Mouse (Mus musculus): ENCODE measurements around the gene Nrsn2. TPM values are rescaled to one million over a fixed set of nuclear protein-coding genes. Genes with fewer than 3 reads are reported as not detected.

The Nrsn2 gene
- 1.1 and 2.2 TPM in 2 replicates for polyA plus RNA-seq (2015; fragmentation: Nextera tagmentation; extraction: Ambion mirVana)

DNA sequence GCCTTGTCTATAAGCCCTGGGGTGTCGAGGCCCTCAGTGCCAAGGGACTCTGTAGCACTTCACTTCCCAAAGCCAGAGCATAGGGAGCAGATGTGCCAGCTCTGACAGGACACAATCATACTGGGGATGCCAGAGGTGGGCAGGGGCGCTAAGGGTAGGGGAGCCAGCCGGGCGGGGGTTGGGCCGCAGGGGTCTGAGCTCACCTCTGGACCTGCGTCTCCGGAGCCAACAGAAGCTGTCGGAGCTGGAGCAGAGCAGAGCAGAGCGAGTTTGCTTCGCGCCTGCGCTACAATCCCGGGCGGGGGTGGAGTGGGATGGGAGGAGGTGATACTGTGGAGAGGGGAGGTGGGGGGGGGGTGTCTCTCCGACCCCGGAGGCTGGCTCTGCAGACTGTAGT lies at the start of gene Nrsn2:
TSS of gene Nrsn2 (minus strand) at position 294 of the 397 bp plus-strand sequence.
- Histone ChIP-seq H3K9ac (no peak within 1 kb of the TSS), H3K4me2 (peak within 1 kb of the TSS; percentile 49), H3K27me3 (peaks cover 37% of the 10 kb centered on the region), H3K4me1 (peaks cover 17% of the 10 kb centered on the region), H3K9me3 (replicated peaks) (no peaks in the 10 kb centered on the region), H3K4me3 (replicated peaks) (peak within 1 kb of the TSS; percentile 12), H3K36me3 (no peaks in the 10 kb centered on the region), H3K27ac (no peak within 1 kb of the TSS)
- ATAC-seq (replicated peaks; ENCODE audit: low FRiP score): peak; percentile 45
- 4% methylated on average over 16 of the region's 16 CpGs for WGBS

DNA sequence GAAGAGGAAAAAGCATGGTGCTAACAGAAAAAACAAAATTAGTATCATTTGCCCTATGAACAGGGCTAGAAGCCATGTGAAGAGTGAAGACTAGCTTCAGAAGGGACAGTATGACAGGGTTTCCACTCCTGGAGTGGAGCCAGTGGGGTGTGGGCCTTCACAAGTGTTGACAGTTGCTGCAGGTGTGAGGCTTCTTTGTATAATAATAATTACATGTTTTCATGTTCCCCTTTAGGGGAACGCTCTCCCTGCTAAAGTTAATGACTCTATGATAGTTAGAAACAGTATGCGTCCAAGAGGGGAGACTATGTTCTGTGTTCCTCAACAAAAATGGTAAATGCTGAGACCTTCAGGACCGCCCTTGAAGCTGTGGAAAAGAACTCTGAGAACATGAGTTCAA lies 39.3 kb upstream of the Nrsn2 start:
- ATAC-seq (replicated peaks; ENCODE audit: low FRiP score): no peak
- peak overlapping the region; percentile 88 for H3K4me3 ChIP-seq (replicated peaks)
- H3K27ac ChIP-seq: peak overlapping the region; percentile 98
- H3K4me2 ChIP-seq: peak overlapping the region; percentile 70
- 96% methylated on average over 3 of the region's 3 CpGs for WGBS
- H3K9me3 ChIP-seq (replicated peaks): peaks cover 7% of the 10 kb centered on the region; the same call in 1 of the 2 replicates
- H3K36me3 ChIP-seq: 0 out of 2 replicates have a peak, but pooled peaks cover 4% of the 10 kb centered on the region
- H3K4me1 ChIP-seq: peaks cover 26% of the 10 kb centered on the region
- no peaks in the 10 kb centered on the region for H3K27me3 ChIP-seq
- H3K9ac ChIP-seq: 0 out of 2 replicates have a peak overlapping the region, but pooled peaks have one; percentile 98

DNA sequence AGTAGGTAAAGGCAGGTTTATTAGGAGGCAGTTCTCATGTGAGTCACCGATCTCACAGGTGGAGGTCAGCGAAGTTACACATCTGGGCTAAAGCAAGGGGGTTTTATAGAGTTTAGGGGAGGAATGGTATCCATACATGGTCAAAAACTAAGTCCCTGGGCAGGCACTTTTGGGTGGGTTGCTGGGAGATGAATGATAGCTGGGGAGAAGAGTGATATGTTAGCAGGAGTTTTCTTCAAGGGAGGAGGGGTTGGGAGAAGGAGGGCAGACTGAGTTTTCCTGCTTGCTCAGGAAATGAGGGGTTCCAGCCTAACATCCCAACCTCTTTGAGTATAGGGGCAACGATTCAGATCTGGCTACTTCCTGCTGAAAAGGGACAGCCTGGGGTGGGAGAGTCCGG lies 38.8 kb upstream of the Nrsn2 start, which contains the start of gene 6820408C15Rik:
TSS of gene 6820408C15Rik (plus strand) at position 301 of the 400 bp plus-strand sequence.
- no peaks in the 10 kb centered on the region for H3K27me3 ChIP-seq
- H3K4me1 ChIP-seq: peaks cover 31% of the 10 kb centered on the region
- peak; percentile 0; the same call in 1 of the 2 replicates for ATAC-seq (replicated peaks; ENCODE audit: low FRiP score)
- H3K36me3 ChIP-seq: 0 out of 2 replicates have a peak, but pooled peaks cover 4% of the 10 kb centered on the region
- peak within 1 kb of the TSS; percentile 98 for H3K27ac ChIP-seq
- H3K9ac ChIP-seq: peak within 1 kb of the TSS; percentile 98
- WGBS: 22% methylated on average over 4 of the region's 4 CpGs
- peak within 1 kb of the TSS; percentile 88 for H3K4me3 ChIP-seq (replicated peaks)
- H3K9me3 ChIP-seq (replicated peaks): peaks cover 7% of the 10 kb centered on the region; the same call in 1 of the 2 replicates
- peak within 1 kb of the TSS; percentile 70 for H3K4me2 ChIP-seq

DNA sequence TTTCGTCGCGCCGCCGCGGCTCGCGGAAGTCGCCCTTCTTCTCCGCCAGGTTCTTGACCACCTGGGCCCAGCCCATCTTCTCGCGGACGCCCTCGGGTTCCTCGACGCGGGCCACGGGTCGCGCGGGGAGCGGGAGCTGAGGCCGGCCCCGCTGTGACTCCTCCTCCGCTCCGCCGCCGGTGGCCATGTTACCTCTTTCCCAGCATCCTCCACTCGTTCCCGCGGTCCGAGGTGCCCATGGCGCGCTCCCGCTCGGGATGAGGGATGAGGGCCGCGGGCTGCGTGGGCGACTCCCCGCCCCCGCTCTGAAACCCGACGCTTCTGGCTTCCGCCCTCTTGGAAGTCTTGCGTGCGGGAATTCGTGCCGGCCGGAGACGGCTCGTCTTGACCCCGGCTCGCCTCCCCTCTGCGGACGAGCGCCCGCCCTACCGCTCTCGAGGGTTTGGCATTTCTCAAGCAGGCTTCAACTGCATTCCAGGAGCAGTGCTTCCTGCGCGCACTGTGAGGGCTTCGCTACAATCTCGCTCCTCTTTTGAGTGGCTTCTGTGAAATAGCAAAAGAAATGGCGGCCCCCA lies 38.2 kb upstream of the Nrsn2 start, which contains the start of gene Zcchc3:
TSS of gene Zcchc3 (minus strand) at position 437 of the 575 bp plus-strand sequence.
- Histone ChIP-seq H3K27ac (peak within 1 kb of the TSS; percentile 98), H3K9ac (peak within 1 kb of the TSS; percentile 98), H3K27me3 (no peaks in the 10 kb centered on the region), H3K9me3 (replicated peaks) (peaks cover 7% of the 10 kb centered on the region; the same call in 1 of the 2 replicates), H3K36me3 (0 out of 2 replicates have a peak, but pooled peaks cover 4% of the 10 kb centered on the region), H3K4me2 (peak within 1 kb of the TSS; percentile 70), H3K4me3 (replicated peaks) (peak within 1 kb of the TSS; percentile 88), H3K4me1 (peaks cover 37% of the 10 kb centered on the region)
- under 1% methylated on average over 64 of the region's 65 CpGs for WGBS
- ATAC-seq (replicated peaks; ENCODE audit: low FRiP score): peak; percentile 81

DNA sequence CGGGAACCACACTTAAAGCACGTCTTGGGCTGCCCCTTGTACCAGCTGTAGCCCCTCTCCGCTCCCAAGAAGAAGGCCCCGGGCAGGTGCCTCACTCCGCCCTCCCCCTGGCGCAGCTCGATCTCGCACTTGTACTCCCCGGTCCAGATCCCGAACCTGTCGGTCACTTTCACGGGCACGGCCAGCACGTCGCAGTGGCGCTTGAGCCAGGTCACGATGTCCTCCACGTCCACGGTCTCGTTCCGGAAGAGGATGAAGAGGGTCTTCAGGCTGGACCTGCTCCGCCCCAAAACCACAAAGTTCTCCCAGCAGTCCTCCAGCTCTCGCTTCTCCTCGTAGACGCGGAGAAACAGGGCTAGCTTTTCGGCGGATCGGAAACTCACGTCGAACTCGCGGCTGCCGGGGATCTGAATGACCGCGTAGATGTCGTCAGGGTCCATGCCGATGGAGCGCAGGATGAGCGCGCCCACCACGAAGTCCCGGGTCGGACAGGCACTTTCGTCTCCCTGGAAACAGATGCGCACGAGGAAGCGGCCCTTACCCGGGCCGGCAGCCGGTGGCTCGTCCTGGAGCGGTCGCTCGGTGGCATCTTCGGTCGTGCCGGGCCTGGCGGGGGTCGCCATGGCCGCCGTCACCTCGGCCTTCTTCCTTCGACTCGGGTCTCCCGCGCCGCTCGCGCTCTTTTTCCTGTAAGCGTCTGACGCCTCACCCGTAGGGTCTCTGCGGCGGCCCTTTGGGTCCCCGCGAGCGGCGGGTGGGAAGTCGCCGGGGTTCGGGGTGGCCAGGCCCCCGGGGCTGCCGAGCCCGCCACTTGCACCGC lies 37.5 kb upstream of the Nrsn2 start:
- peak overlapping the region; percentile 88 for H3K4me3 ChIP-seq (replicated peaks)
- under 1% methylated on average over 86 of the region's 86 CpGs for WGBS
- H3K9me3 ChIP-seq (replicated peaks): peaks cover 7% of the 10 kb centered on the region; the same call in 1 of the 2 replicates
- peak overlapping the region; percentile 98 for H3K27ac ChIP-seq
- no peaks in the 10 kb centered on the region for H3K27me3 ChIP-seq
- ATAC-seq (replicated peaks; ENCODE audit: low FRiP score): peak; percentile 0; the same call in 1 of the 2 replicates
- peak overlapping the region; percentile 70 for H3K4me2 ChIP-seq
- H3K4me1 ChIP-seq: peaks cover 43% of the 10 kb centered on the region
- 0 out of 2 replicates have a peak, but pooled peaks cover 4% of the 10 kb centered on the region for H3K36me3 ChIP-seq
- peak overlapping the region; percentile 98 for H3K9ac ChIP-seq

DNA sequence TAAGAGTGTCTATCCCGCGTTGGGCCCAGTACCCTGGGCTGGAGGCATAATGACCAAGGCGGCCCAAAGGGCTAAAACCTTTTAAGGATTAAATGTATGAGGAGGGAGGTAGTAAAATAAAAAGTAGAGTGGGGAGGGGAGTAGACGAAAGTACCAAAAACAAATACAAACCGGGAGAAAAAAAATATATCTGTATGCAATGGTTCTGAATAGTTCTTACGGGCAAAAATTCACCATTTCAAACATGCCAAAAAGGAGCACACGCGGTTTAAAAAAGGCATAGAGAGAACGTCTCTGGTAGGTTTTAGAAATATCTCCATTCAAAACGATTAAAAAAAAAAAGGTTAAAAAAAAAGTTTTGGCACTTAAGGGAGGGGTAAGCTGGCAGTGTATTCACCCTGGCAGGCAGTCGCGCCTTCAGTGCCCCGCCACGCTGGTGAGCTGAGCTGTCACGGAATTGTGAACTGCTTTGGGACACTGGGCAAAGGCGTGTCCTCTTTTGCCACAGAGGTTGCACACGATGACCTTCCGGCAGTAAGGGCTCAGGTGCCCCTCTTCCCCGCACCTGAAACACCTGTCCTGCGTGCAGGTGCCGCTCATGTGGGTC lies 36.8 kb upstream of the Nrsn2 start:
- H3K9me3 ChIP-seq (replicated peaks): peaks cover 7% of the 10 kb centered on the region; the same call in 1 of the 2 replicates
- H3K27me3 ChIP-seq: no peaks in the 10 kb centered on the region
- 2% methylated on average over 21 of the region's 21 CpGs for WGBS
- H3K36me3 ChIP-seq: 0 out of 2 replicates have a peak, but pooled peaks cover 4% of the 10 kb centered on the region
- peak overlapping the region; percentile 98 for H3K9ac ChIP-seq
- H3K4me1 ChIP-seq: peaks cover 43% of the 10 kb centered on the region
- ATAC-seq (replicated peaks; ENCODE audit: low FRiP score): no peak
- peak overlapping the region; percentile 70 for H3K4me2 ChIP-seq
- peak overlapping the region; percentile 88 for H3K4me3 ChIP-seq (replicated peaks)
- peak overlapping the region; percentile 98 for H3K27ac ChIP-seq

DNA sequence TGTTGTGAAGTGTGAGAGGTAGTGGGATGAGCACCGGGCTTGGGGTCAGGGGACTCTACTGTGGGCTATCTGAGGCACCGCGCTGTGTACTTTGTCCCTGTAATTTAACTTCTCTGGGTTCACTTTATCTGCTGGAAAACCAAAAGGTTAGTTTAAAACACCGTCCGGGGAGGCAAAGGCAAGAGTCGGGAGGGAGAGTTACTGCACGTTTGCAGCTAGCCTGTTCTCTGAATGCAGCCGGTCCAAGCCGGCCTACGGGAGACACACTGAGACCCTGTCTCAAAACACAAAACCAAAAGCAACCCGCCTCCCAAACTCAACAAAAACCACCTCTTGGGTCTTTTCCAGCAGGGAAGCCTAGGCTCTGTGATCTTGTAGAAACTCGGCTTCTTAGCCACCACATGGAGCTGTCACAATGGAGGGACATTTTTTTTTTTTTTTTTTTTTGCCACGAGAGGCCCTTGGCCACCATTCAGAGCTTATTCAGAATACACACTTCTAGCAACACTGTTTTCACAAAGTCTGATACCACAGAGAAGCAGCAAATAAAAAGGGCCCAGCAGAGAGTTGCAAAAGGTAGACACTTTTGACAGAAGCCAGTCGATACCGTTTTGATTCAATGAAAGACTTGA lies 36.2 kb upstream of the Nrsn2 start:
- Histone ChIP-seq H3K9me3 (replicated peaks) (peaks cover 7% of the 10 kb centered on the region; the same call in 1 of the 2 replicates), H3K27me3 (no peaks in the 10 kb centered on the region), H3K4me1 (peaks cover 43% of the 10 kb centered on the region), H3K27ac (peak overlapping the region; percentile 98), H3K4me2 (peak overlapping the region; percentile 70), H3K36me3 (0 out of 2 replicates have a peak, but pooled peaks cover 4% of the 10 kb centered on the region), H3K4me3 (replicated peaks) (peak overlapping the region; percentile 88), H3K9ac (peak overlapping the region; percentile 98)
- WGBS: 4% methylated on average over 15 of the region's 15 CpGs
- no peak for ATAC-seq (replicated peaks; ENCODE audit: low FRiP score)

DNA sequence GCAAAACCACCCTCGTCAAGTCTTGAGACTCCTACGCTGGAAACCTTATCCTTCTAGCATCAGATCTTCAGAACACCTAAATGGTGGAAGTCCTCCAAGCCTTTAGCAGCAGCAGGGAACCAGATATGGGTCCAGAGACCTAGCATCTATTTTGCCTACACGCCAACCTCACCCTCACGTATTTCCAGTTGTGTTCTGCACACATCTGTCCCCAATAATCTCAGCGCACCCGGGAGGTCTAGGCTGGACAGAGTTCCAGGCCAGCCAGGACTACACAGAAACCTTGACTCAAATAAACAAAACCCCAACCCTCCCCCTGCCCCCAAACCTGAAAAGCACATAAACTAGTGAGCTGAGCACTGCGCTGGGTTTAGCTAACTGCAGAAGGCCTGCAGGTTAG lies 35.0 kb upstream of the Nrsn2 start:
- WGBS: 9% methylated on average over 7 of the region's 7 CpGs
- 0 out of 2 replicates have a peak, but pooled peaks cover 4% of the 10 kb centered on the region for H3K36me3 ChIP-seq
- H3K4me3 ChIP-seq (replicated peaks): peak overlapping the region; percentile 88
- H3K4me2 ChIP-seq: peak overlapping the region; percentile 70
- peaks cover 49% of the 10 kb centered on the region for H3K4me1 ChIP-seq
- peak overlapping the region; percentile 98 for H3K27ac ChIP-seq
- peaks cover 7% of the 10 kb centered on the region; the same call in 1 of the 2 replicates for H3K9me3 ChIP-seq (replicated peaks)
- no peaks in the 10 kb centered on the region for H3K27me3 ChIP-seq
- ATAC-seq (replicated peaks; ENCODE audit: low FRiP score): no peak; the same call in 1 of the 2 replicates
- peak overlapping the region; percentile 98; the same call in 1 of the 2 replicates for H3K9ac ChIP-seq

DNA sequence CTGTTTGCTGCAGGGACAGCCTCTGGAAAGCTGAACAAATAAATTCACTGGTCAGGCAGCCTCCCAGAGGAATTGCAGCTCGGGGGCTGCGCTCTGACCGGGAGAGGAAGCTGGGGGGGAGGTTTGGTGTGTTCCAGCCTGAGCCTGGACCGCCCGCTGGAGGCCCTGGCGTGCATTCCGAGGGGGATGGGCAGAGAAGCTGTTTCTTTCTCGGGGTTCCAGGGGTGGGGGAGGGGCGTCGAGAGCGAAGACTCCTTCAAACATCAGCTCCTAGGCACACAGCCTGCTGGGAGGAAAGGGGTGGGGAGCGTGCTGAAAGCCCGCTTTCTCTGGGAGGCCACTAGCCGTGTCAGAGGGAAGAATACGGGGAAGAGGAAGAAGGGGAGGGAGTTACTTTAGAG lies 34.5 kb upstream of the Nrsn2 start:
- Histone ChIP-seq H3K4me1 (peaks cover 52% of the 10 kb centered on the region), H3K4me2 (peak overlapping the region; percentile 70), H3K4me3 (replicated peaks) (peak overlapping the region; percentile 88), H3K27me3 (no peaks in the 10 kb centered on the region), H3K9me3 (replicated peaks) (peaks cover 2% of the 10 kb centered on the region; the same call in 1 of the 2 replicates), H3K36me3 (0 out of 2 replicates have a peak, but pooled peaks cover 1% of the 10 kb centered on the region), H3K9ac (peak overlapping the region; percentile 98; the same call in 1 of the 2 replicates), H3K27ac (peak overlapping the region; percentile 98)
- WGBS: 1% methylated on average over 15 of the region's 15 CpGs
- ATAC-seq (replicated peaks; ENCODE audit: low FRiP score): peak; percentile 75

DNA sequence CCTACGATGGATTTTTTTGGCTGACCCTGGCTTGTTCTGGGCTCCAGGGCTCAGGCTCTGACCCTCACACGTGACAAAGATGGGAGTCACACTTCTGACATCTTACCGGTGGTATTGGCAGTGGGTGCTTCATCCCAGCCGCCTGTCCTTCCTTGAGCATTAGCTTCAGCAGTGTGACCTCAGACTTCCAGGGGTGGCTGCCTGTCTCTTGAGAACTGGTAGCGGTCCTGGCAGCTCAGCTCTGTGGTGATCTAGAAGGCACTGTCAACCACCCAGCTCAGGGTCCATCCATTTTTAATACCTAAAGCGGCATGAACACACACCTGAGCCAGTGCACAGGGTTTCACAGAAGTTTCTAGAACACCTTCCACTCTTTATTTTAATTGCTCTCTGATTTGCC lies 33.3 kb upstream of the Nrsn2 start:
- Histone ChIP-seq H3K9ac (no peak overlapping the region), H3K4me2 (no peak overlapping the region; the same call in 1 of the 2 replicates), H3K9me3 (replicated peaks) (no peaks in the 10 kb centered on the region), H3K27me3 (no peaks in the 10 kb centered on the region), H3K4me1 (peaks cover 53% of the 10 kb centered on the region), H3K4me3 (replicated peaks) (no peak overlapping the region), H3K36me3 (no peaks in the 10 kb centered on the region), H3K27ac (peak overlapping the region; percentile 98)
- WGBS: 51% methylated on average over 6 of the region's 6 CpGs
- no peak for ATAC-seq (replicated peaks; ENCODE audit: low FRiP score)

DNA sequence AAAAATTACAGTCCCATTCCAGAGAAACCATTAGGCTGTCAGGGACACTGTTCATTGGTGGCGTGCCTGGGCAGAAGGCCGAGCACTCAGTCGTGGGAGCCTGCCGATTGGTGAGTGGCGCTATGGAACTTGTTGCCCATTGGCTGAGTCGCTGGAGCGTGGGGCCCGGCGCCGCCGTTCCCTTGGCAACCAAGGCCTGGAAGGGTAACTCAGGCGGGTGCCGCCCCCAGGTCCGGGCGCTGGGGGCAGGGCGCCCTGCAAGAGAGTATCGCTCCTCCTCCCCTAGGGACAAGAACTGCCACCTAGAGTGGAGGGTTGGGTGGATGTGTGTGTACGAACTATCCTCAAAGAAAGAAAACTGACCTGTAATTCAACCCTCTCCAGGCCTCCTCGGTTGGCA lies 29.7 kb upstream of the Nrsn2 start:
- Histone ChIP-seq H3K27ac (peak overlapping the region; percentile 87), H3K4me3 (replicated peaks) (peak overlapping the region; percentile 37), H3K9me3 (replicated peaks) (no peaks in the 10 kb centered on the region), H3K4me1 (peaks cover 38% of the 10 kb centered on the region), H3K9ac (peak overlapping the region; percentile 29; the same call in 1 of the 2 replicates), H3K36me3 (no peaks in the 10 kb centered on the region), H3K4me2 (peak overlapping the region; percentile 65), H3K27me3 (no peaks in the 10 kb centered on the region)
- WGBS: under 1% methylated on average over 19 of the region's 19 CpGs
- peak; percentile 96 for ATAC-seq (replicated peaks; ENCODE audit: low FRiP score)

Measured in kidney, embryonic 15.5 days (tissue).